10 mouse cellular contexts compared by ENCODE assay signal in genomic region chrX:151055559-151055958, GRCm38 (mm10). TPM values are rescaled to one million over a fixed set of nuclear protein-coding genes. Genes with fewer than 3 reads are reported as not detected.
A peak's percentile ranks its signal among the peaks of the same experiment; 100 is the strongest.
DNase-seq lines count a peak whose midpoint lies in the region; ATAC-seq lines count a peak whose summit lies in the region.
"Had no signal": no experiment of that assay in that cellular context is flagged by ENCODE, and none has a peak within 500 bp of the region (broad histone marks: within the 10 kb centered on the region; RNA-seq: fewer than 3 reads in every experiment).

No protein-coding gene starts in this region.

- H3K4me2 ChIP-seq in hindbrain, embryonic 11.5 days (replicated peaks; ENCODE audit: low read depth, low read length), result no peak overlapping the region
- H3K4me2 ChIP-seq in hindbrain, embryonic 12.5 days (replicated peaks), result no peak overlapping the region
- H3K4me2 ChIP-seq in midbrain, embryonic 16.5 days (ENCODE audit: low read length), result no peak overlapping the region

- 29% methylated on average over 1 of the region's 1 CpGs for WGBS in hindbrain, embryonic 11.5 days
- 10% methylated on average over 1 of the region's 1 CpGs for WGBS in hindbrain, embryonic 12.5 days
- 27% methylated on average over 1 of the region's 1 CpGs for WGBS in midbrain, embryonic 16.5 days

- H3K9me3 ChIP-seq in hindbrain, embryonic 11.5 days (ENCODE audit: control insufficient read depth, low read length), result no peaks in the 10 kb centered on the region
- no peaks in the 10 kb centered on the region for H3K9me3 ChIP-seq in hindbrain, embryonic 12.5 days (replicated peaks)
- H3K9me3 ChIP-seq in midbrain, embryonic 16.5 days (replicated peaks; ENCODE audit: control insufficient read depth, low read length, poor library complexity, severe bottlenecking), result no peaks in the 10 kb centered on the region

- no peak overlapping the region for H3K4me3 ChIP-seq in hindbrain, embryonic 11.5 days (ENCODE audit: low read depth, low read length)
- H3K4me3 ChIP-seq in hindbrain, embryonic 12.5 days, result no peak overlapping the region
- H3K4me3 ChIP-seq in midbrain, embryonic 16.5 days (ENCODE audit: low read depth, low read length), result no peak overlapping the region

- ATAC-seq in hindbrain, embryonic 11.5 days (ENCODE audit: low FRiP score), result no peak
- ATAC-seq in hindbrain, embryonic 12.5 days (ENCODE audit: low FRiP score), result no peak
- no peak for ATAC-seq in activated CD4-positive, CD25-positive, alpha-beta regulatory T cell, adult 4 months
- no peak for ATAC-seq in midbrain, embryonic 16.5 days

- H3K4me1 ChIP-seq in hindbrain, embryonic 11.5 days (replicated peaks; ENCODE audit: control insufficient read depth, insufficient read depth, low read length), result no peaks in the 10 kb centered on the region
- no peaks in the 10 kb centered on the region for H3K4me1 ChIP-seq in hindbrain, embryonic 12.5 days
- peaks cover 5% of the 10 kb centered on the region for H3K4me1 ChIP-seq in midbrain, embryonic 16.5 days (ENCODE audit: control insufficient read depth, insufficient read depth, low read length)

- H3K27ac ChIP-seq in hindbrain, embryonic 11.5 days (ENCODE audit: low read depth, low read length), result no peak overlapping the region
- no peak overlapping the region for H3K27ac ChIP-seq in hindbrain, embryonic 12.5 days
- H3K27ac ChIP-seq in midbrain, embryonic 16.5 days (ENCODE audit: low read length), result no peak overlapping the region

- H3K27me3 ChIP-seq in hindbrain, embryonic 11.5 days (ENCODE audit: control insufficient read depth, insufficient read depth, low read length), result no peaks in the 10 kb centered on the region
- 0 out of 2 replicates have a peak, but pooled peaks cover 2% of the 10 kb centered on the region for H3K27me3 ChIP-seq in hindbrain, embryonic 12.5 days
- no peaks in the 10 kb centered on the region for H3K27me3 ChIP-seq in midbrain, embryonic 16.5 days (ENCODE audit: control insufficient read depth, insufficient read depth, low read depth, low read length)

- DNase-seq in hindbrain, embryonic 11.5 days (ENCODE audit: low spot score), result peak; percentile 2
- peak; percentile 26 for DNase-seq in gastrocnemius, postnatal 25 days
- DNase-seq in kidney, postnatal 10 days, result peak; percentile 71
- DNase-seq in retina, postnatal 1 day, result peak; percentile 64
- DNase-seq in cerebellum, adult 18-20 months, result no peak
- DNase-seq: cerebellum, adult 8-10 months; thymus, postnatal 25 days had no signal

- H3K36me3 ChIP-seq in hindbrain, embryonic 11.5 days (ENCODE audit: control insufficient read depth, insufficient read depth, low read length), result no peaks in the 10 kb centered on the region
- H3K36me3 ChIP-seq in hindbrain, embryonic 12.5 days, result no peaks in the 10 kb centered on the region
- no peaks in the 10 kb centered on the region for H3K36me3 ChIP-seq in midbrain, embryonic 16.5 days (ENCODE audit: control insufficient read depth, insufficient read depth, low read length)

- H3K9ac ChIP-seq in hindbrain, embryonic 11.5 days (ENCODE audit: low read depth, low read length), result no peak overlapping the region
- H3K9ac ChIP-seq in hindbrain, embryonic 12.5 days, result no peak overlapping the region
- no peak overlapping the region for H3K9ac ChIP-seq in midbrain, embryonic 16.5 days (ENCODE audit: low read depth, low read length)

RNA-seq across cellular contexts. Expression of gene Fgd1, which starts 9.6 kb away (rescaled TPM):
- 8.0 and 9.3 TPM in 2 replicates for polyA plus RNA-seq in hindbrain, embryonic 11.5 days (2014; fragmentation: Nextera tagmentation; extraction: Ambion mirVana)
- polyA plus RNA-seq in hindbrain, embryonic 12.5 days (2016; fragmentation: Nextera tagmentation; extraction: Ambion mirVana), result 14.5 and 16.0 TPM in 2 replicates
- total RNA-seq in gastrocnemius, postnatal 25 days (2021), result 1 to 10 TPM; 1.8 to 2.3 TPM
- polyA plus RNA-seq in activated CD4-positive, CD25-positive, alpha-beta regulatory T cell, adult 4 months (2017; shearing (Covaris generic)), result under 1 TPM in 1 of 2 experiments, not detected in 1; 0.42 TPM
- 13.1 and 13.4 TPM in 2 replicates for polyA plus RNA-seq in midbrain, embryonic 16.5 days (2015; fragmentation: Nextera tagmentation; extraction: Ambion mirVana)

RNA-seq across cellular contexts. Expression of gene Gnl3l, which starts 38.4 kb away (rescaled TPM):
- polyA plus RNA-seq in hindbrain, embryonic 11.5 days (2014; fragmentation: Nextera tagmentation; extraction: Ambion mirVana), result 48.7 and 50.3 TPM in 2 replicates
- polyA plus RNA-seq in hindbrain, embryonic 12.5 days (2016; fragmentation: Nextera tagmentation; extraction: Ambion mirVana), result 56.7 and 62.5 TPM in 2 replicates
- total RNA-seq in gastrocnemius, postnatal 25 days (2021), result 10 to 100 TPM; 33.0 to 37.1 TPM
- 10 to 100 TPM; 22.6 to 24.7 TPM for polyA plus RNA-seq in activated CD4-positive, CD25-positive, alpha-beta regulatory T cell, adult 4 months (2017; shearing (Covaris generic))
- polyA plus RNA-seq in midbrain, embryonic 16.5 days (2015; fragmentation: Nextera tagmentation; extraction: Ambion mirVana), result 94.7 and 95.9 TPM in 2 replicates

RNA-seq across cellular contexts. Expression of gene Tsr2, which starts 40.8 kb away (rescaled TPM):
- polyA plus RNA-seq in hindbrain, embryonic 11.5 days (2014; fragmentation: Nextera tagmentation; extraction: Ambion mirVana), result 39.1 and 43.1 TPM in 2 replicates
- polyA plus RNA-seq in hindbrain, embryonic 12.5 days (2016; fragmentation: Nextera tagmentation; extraction: Ambion mirVana), result 35.2 and 41.0 TPM in 2 replicates
- total RNA-seq in gastrocnemius, postnatal 25 days (2021), result 1 to 10 TPM; 7.1 to 7.4 TPM
- polyA plus RNA-seq in activated CD4-positive, CD25-positive, alpha-beta regulatory T cell, adult 4 months (2017; shearing (Covaris generic)), result 10 to 100 TPM; 15.8 to 19.0 TPM
- 38.2 and 38.8 TPM in 2 replicates for polyA plus RNA-seq in midbrain, embryonic 16.5 days (2015; fragmentation: Nextera tagmentation; extraction: Ambion mirVana)

Comparison
In these comparisons a context has a peak if more than half of its experiments do, and no peak if none do; other contexts are left out.
1. DNase-seq: peak in hindbrain, embryonic 11.5 days (single experiment), gastrocnemius, postnatal 25 days (single experiment), kidney, postnatal 10 days (single experiment) and retina, postnatal 1 day (single experiment); none in cerebellum, adult 18-20 months (0 of 2).